Mouse (Mus musculus) hindbrain, embryonic 11.5 days (tissue): ENCODE measurements around the gene Hs2st1. TPM values are rescaled to one million over a fixed set of nuclear protein-coding genes. Genes with fewer than 3 reads are reported as not detected.

Source experiments
- ATAC-seq: fragments of 200-750 bp; cut with Nextera tagmentation; 2 replicates; pipeline ENCODE4 v1.8.0; 2017; ENCODE audit warnings: mild to moderate bottlenecking, moderate TSS enrichment, moderate library complexity; ENCODE audit not compliant: low FRiP score
- DNase-seq: peaks from one replicate; pipeline ENCODE4 v3.0.0-alpha.2; 2015; ENCODE audit warnings: low spot score
- H3K27ac ChIP-seq: fragments of 300-500 bp; sonication (generic); 2 replicates; pipeline ENCODE4 v1.5.1; 2014; ENCODE audit warnings: mild to moderate bottlenecking, low read depth, low read length
- H3K27me3 ChIP-seq: fragments of 300-500 bp; sonication (generic); 2 replicates; pipeline ENCODE4 v1.6.1; 2014; ENCODE audit warnings: mild to moderate bottlenecking, low read length, moderate library complexity, mixed read lengths; ENCODE audit not compliant: control insufficient read depth, insufficient read depth
- H3K36me3 ChIP-seq: fragments of 300-500 bp; sonication (generic); 2 replicates; pipeline ENCODE4 v1.6.1; 2014; ENCODE audit warnings: mild to moderate bottlenecking, low read length, moderate library complexity, mixed read lengths; ENCODE audit not compliant: control insufficient read depth, insufficient read depth
- H3K4me1 ChIP-seq: fragments of 300-500 bp; sonication (generic); replicated peaks from 2 replicates; pipeline ENCODE4 v1.6.1; 2014; ENCODE audit warnings: low read length, mixed read lengths; ENCODE audit not compliant: control insufficient read depth, insufficient read depth
- H3K4me2 ChIP-seq: fragments of 300-500 bp; sonication (generic); replicated peaks from 2 replicates; pipeline ENCODE4 v1.6.1; 2014; ENCODE audit warnings: mild to moderate bottlenecking, low read depth, low read length
- H3K4me3 ChIP-seq: fragments of 300-500 bp; sonication (generic); 2 replicates; pipeline ENCODE4 v1.5.1; 2014; ENCODE audit warnings: low read depth, low read length
- H3K9ac ChIP-seq: fragments of 300-500 bp; sonication (generic); 2 replicates; pipeline ENCODE4 v1.6.1; 2014; ENCODE audit warnings: low read depth, low read length
- H3K9me3 ChIP-seq: fragments of 300-500 bp; sonication (generic); 2 replicates; pipeline ENCODE4 v1.6.1; 2016; ENCODE audit warnings: low read length; ENCODE audit not compliant: control insufficient read depth
- WGBS: fragments of 180-500 bp; shearing (Covaris S2); extraction: QIAGEN DNeasy Blood & Tissue Kit; methylation state at CpG from one replicate; pipeline ENCODE4 v1.1.7; 2014; 5-methylcytosine and 5-hydroxymethylcytosine counted together
- polyA plus RNA-seq: library from polyadenylated mRNA; unstranded; fragments of >200 nt; fragmentation: Nextera tagmentation; extraction: Ambion mirVana; gene quantifications from 2 replicates; pipeline ENCODE4 v1.2.1, GENCODE M21; 2014

Hs2st1 gene
- polyA plus RNA-seq, 1 experiment from 2014 or later = 16.3 TPM

DNA sequence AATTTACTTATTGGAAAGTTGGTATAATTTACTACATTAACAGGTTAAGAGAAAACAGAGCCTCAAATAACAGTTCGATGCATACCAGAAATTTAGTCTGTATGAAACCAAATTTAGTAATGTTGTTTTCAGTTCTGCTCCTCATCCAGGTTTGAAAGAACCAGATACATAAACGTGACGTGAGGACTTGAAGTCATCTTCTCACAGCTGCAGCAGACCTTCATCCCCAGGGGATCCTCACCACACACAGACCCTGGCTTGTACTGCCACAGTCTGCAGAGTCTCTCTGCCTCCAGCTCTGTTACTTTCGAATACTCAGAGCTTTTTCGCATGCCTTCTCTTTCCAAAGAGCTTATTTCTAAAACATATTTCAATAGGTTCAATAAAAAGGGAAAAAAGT, 89.4 kb downstream of the Hs2st1 start:
- Histone ChIP-seq H3K4me3 (no peak overlapping the region), H3K9me3 (no peaks in the 10 kb centered on the region), H3K27ac (no peak overlapping the region), H3K27me3 (no peaks in the 10 kb centered on the region), H3K4me1 (no peaks in the 10 kb centered on the region), H3K36me3 (no peaks in the 10 kb centered on the region), H3K9ac (no peak overlapping the region), H3K4me2 (no peak overlapping the region)
- ATAC-seq (no peak), DNase-seq (no peak)
- 78% methylated on average over 5 of the region's 5 CpGs for WGBS

DNA sequence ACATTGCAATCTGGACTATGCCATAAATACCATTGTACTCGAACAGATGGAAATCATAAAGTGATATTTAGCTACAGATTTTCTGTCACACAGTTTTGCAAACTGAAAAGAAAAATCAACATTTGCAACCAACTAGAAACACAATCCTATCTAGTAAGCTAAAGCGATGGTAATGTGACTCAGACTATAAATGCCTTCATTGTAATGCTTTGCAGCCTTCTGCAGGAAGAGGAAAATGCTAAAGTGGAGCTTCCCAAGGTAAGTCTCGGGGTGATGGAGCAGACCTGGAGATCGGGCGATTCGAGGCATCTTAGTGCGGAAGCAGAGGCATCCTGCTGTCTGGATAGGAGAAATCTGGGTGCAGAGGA, 91.6 kb downstream of the Hs2st1 start:
- WGBS = 94% methylated on average over 7 of the region's 7 CpGs
- H3K4me1 ChIP-seq = no peaks in the 10 kb centered on the region
- no peak overlapping the region for H3K9ac ChIP-seq
- H3K4me2 ChIP-seq = no peak overlapping the region
- no peak for ATAC-seq
- H3K4me3 ChIP-seq = no peak overlapping the region
- H3K27me3 ChIP-seq = no peaks in the 10 kb centered on the region
- no peaks in the 10 kb centered on the region for H3K9me3 ChIP-seq
- no peak overlapping the region for H3K27ac ChIP-seq
- H3K36me3 ChIP-seq = no peaks in the 10 kb centered on the region
- DNase-seq = no peak

DNA sequence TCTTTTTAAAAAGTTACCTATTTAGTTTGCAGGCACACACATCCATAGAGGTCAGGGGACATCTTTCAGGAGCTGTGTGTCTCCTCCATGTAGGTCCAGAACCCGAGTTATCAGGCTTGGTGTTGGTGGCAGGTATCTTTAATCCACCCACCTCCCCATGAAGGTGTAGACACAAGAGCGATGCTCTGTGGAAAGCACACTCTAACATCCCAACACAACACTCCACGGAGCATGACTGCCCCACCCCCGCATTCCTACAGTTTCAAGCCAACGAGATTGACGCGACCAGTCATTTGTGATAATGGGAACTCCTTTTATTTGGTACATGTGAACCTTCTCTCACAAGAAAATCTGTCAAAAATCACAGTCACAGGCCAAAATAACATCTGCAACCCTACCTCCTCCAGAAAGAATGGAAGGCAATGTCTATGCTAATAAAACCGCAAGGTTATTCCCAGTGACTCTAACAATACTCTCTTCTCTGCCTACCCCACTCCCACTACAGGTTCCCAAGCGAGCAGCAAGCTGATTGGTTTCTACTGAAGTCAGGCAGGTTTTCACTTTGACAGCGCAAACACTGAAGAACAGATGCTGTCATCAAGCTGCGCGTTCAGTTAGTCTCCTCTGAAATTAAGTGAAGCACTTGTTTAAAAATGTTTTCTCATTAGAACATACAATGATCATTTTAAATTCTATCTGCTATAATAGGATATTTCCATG, 92.1 kb downstream of the Hs2st1 start:
- no peak overlapping the region for H3K9ac ChIP-seq
- no peaks in the 10 kb centered on the region for H3K9me3 ChIP-seq
- ATAC-seq (no peak), DNase-seq (no peak)
- no peaks in the 10 kb centered on the region for H3K36me3 ChIP-seq
- H3K4me2 ChIP-seq = no peak overlapping the region
- H3K27ac ChIP-seq = no peak overlapping the region
- 89% methylated on average over 12 of the region's 12 CpGs for WGBS
- H3K27me3 ChIP-seq = no peaks in the 10 kb centered on the region
- no peak overlapping the region for H3K4me3 ChIP-seq
- no peaks in the 10 kb centered on the region for H3K4me1 ChIP-seq

DNA sequence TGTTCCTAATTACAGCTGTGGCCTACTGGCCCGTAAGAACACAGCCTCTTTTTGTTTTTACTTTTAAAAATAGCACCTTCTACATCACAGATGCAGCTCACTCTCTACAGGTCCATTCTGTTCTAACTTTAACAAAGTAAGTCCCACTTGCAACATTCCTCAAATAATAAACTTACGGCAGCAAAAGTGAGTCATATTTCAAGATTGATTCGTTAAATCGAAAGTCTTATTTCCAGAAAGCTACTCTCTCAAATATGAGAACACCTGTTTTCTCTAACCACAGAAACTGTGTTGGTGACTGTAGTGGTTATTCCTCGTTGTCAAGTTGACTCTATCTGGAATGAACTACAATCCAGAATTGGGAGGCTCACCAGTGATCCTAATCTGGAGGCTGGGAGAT, 94.1 kb downstream of the Hs2st1 start:
- 94% methylated on average over 5 of the region's 5 CpGs for WGBS
- H3K4me3 ChIP-seq = no peak overlapping the region
- no peak for ATAC-seq

DNA sequence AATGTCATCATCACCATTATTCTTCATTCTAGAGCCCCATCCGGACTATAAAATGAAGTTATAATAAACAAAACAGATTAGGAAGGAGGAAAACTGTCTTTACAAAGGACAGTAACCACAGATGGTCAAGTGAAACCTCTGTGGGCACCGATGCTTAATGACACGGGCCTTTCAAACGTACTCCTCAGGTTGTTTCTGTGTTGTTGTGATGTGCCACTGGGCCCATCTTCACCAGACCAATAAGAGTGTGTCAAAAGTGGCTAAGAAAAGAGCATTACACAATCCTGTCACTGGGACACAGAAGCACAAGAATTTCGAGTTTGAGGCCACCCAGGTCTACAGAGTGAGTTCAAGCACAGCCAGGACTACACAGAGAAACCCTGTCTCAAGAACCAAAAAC, 95.3 kb downstream of the Hs2st1 start:
- H3K36me3 ChIP-seq = no peaks in the 10 kb centered on the region
- no peaks in the 10 kb centered on the region for H3K4me1 ChIP-seq
- DNase-seq (no peak), ATAC-seq (no peak)
- no peak overlapping the region for H3K4me3 ChIP-seq
- H3K4me2 ChIP-seq = no peak overlapping the region
- WGBS = 86% methylated on average over 5 of the region's 5 CpGs
- H3K27me3 ChIP-seq = no peaks in the 10 kb centered on the region
- H3K9me3 ChIP-seq = no peaks in the 10 kb centered on the region
- no peak overlapping the region for H3K27ac ChIP-seq
- no peak overlapping the region for H3K9ac ChIP-seq

More for the DNA sequence above, 94.1 kb downstream of the Hs2st1 start:
- no peak for DNase-seq
- no peak overlapping the region for H3K4me2 ChIP-seq
- H3K4me1 ChIP-seq = no peaks in the 10 kb centered on the region
- H3K36me3 ChIP-seq = no peaks in the 10 kb centered on the region
- no peak overlapping the region for H3K9ac ChIP-seq
- no peaks in the 10 kb centered on the region for H3K27me3 ChIP-seq
- no peaks in the 10 kb centered on the region for H3K9me3 ChIP-seq
- no peak overlapping the region for H3K27ac ChIP-seq

DNA sequence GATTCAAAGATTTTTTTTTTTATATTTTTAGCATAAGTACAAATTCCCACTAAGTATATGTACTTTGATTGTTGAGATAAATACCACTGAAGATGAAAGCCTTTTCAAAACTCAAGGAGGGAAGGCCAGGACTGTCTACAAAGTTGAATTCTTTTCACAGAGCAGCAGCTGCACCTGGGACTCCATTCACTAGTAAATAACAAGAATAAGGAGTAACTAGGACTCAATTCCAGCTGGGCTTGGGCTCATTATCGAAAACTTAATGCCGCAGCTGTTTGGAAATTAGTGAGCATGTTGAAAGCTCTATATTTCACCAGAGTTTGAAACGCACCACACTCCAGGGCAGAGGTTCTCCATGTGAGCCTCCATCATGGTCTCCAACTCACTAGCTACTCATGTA, 98.0 kb downstream of the Hs2st1 start:
- DNase-seq = no peak
- Histone ChIP-seq H3K4me2 (no peak overlapping the region), H3K9me3 (no peaks in the 10 kb centered on the region), H3K27ac (no peak overlapping the region), H3K9ac (no peak overlapping the region), H3K4me1 (no peaks in the 10 kb centered on the region), H3K36me3 (no peaks in the 10 kb centered on the region), H3K4me3 (no peak overlapping the region), H3K27me3 (no peaks in the 10 kb centered on the region)
- WGBS = 92% methylated on average over 3 of the region's 3 CpGs
- no peak for ATAC-seq

DNA sequence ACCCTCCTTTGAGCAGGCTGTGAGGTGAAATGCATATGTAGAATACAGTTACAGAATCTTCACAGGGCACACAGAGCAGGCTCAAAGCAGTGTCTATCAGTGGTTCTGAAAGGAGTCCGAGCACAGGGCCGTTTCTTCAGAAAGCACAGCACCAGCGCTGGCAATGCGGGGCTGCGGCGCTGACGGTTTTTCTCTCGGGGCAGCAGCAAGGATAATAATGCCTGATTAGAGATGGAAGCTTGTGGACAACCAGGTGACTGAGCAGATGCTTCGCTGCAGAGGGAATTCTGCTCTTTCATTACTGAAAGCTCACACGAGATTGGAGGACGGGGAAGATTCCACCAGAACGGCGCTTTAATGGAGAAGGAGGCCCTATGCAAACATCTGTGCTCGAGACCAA, 99.1 kb downstream of the Hs2st1 start:
- ATAC-seq (no peak), DNase-seq (no peak)
- H3K27ac ChIP-seq = no peak overlapping the region
- H3K4me3 ChIP-seq = no peak overlapping the region
- no peak overlapping the region for H3K9ac ChIP-seq
- H3K4me1 ChIP-seq = no peaks in the 10 kb centered on the region
- H3K4me2 ChIP-seq = no peak overlapping the region
- no peaks in the 10 kb centered on the region for H3K27me3 ChIP-seq
- no peaks in the 10 kb centered on the region for H3K36me3 ChIP-seq
- no peaks in the 10 kb centered on the region for H3K9me3 ChIP-seq
- 74% methylated on average over 14 of the region's 14 CpGs for WGBS

DNA sequence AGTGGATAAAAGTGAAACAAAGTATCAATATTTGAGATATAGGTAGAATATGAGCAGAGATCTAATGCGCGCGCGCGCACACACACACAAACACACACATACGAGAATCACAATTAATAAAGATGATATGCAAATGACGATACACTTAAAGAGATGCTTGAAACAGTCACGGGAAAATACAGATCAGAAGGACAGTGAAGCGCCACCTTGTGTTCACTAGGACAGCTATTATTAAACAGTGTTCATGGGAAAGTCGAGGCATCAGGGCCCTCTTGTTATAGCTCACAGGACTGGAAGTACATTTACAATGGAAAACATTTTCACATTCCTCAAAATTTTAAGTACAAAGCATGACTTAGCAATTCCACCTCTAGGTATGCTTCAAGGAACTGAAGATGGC, 102.5 kb downstream of the Hs2st1 start:
- no peaks in the 10 kb centered on the region for H3K9me3 ChIP-seq
- no peak overlapping the region for H3K4me2 ChIP-seq
- no peak overlapping the region for H3K27ac ChIP-seq
- H3K4me3 ChIP-seq = no peak overlapping the region
- H3K9ac ChIP-seq = no peak overlapping the region
- H3K4me1 ChIP-seq = no peaks in the 10 kb centered on the region
- ATAC-seq (no peak), DNase-seq (peak; percentile 19)
- no peaks in the 10 kb centered on the region for H3K27me3 ChIP-seq
- H3K36me3 ChIP-seq = no peaks in the 10 kb centered on the region
- WGBS = 79% methylated on average over 10 of the region's 10 CpGs

DNA sequence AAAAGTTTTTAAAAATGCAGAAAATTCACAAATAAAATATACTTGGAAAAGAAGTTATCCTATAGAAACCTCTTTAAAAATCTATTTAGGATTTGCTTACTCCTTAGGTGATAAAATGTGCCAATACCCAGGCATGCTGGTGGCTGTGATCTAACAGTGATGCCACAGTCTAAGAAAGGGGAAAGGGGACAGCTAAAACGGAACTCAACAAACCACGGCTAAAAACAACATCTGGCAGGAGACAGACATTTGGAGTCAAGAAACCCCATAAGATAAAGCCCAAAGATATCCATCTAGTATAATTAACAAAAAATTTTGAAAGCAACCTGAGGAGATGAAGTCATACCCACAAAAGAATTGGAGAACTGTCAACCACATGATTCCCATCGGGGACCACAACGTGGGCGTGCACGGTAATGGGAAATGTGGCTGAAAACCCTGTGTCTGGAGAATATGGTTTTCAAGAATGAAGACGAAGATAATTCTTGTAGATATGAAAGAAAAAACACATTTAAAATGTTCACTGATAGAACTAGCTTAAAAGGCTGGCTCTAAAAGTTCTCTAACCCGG, 103.8 kb downstream of the Hs2st1 start:
- Histone ChIP-seq H3K4me3 (no peak overlapping the region), H3K4me1 (no peaks in the 10 kb centered on the region), H3K27ac (no peak overlapping the region), H3K9me3 (no peaks in the 10 kb centered on the region), H3K36me3 (no peaks in the 10 kb centered on the region), H3K4me2 (no peak overlapping the region), H3K27me3 (no peaks in the 10 kb centered on the region), H3K9ac (no peak overlapping the region)
- DNase-seq (no peak), ATAC-seq (no peak)
- 93% methylated on average over 8 of the region's 8 CpGs for WGBS
